Mouse (Mus musculus) spleen, adult 2 months (tissue): ENCODE measurements at regions not wholly inside any gene's neighbourhood (a gene's known extent, or its start where the extent isn't known, plus 50 kb on each side); places are given as distances from the start of the nearest gene placed in this dataset.

Experiments
- CTCF ChIP-seq: fragments of 200-500 bp; IDR thresholded peaks from 2 replicates; pipeline ENCODE4 v1.5.1; 2011; ENCODE audit warnings: mild to moderate bottlenecking, inconsistent platforms; ENCODE audit not compliant: insufficient read depth, insufficient read length, insufficient replicate concordance; ENCODE audit errors: extremely low read depth
- POLR2A ChIP-seq: fragments of 200-500 bp; IDR thresholded peaks from 2 replicates; pipeline ENCODE4 v1.6.1; 2011; ENCODE audit warnings: low read depth, low read length, inconsistent platforms

DNA sequence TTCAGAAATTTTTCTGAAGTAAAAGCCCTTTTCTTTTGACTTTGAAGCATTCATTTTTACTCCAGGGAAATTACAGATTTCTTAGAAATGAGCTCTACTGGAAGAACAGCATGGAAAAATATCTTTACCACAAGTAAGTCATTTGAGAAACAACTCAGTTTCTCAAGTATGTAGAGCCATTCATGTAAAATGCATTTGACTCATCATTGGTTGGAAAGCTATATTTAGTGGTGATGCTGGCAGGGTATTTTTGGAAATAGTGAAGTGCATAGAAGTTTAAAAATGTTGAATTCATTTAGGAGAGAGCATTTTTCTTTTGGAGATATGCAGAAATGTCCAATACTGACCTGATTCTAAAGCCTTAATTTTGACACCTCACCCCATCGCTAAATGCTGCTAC, 266.0 kb downstream of the Klf6 start:
- TF ChIP-seq CTCF (no peak), POLR2A (no peak)
